Mouse (Mus musculus) liver, adult 2 months (tissue): ENCODE data around the gene Scaper. TPM values are rescaled to one million over a fixed set of nuclear protein-coding genes. Genes with fewer than 3 reads are reported as not detected.
A peak's percentile ranks its signal among the peaks of the same experiment; 100 is the strongest.

Source experiments
- DNase-seq: peaks from one replicate; pipeline ENCODE4 v3.0.0-alpha.2; 2011; ENCODE audit warnings: low read depth, low spot score; ENCODE audit errors: extremely low read depth
- H3K27ac ChIP-seq: fragments of 200-500 bp; replicated peaks from 2 replicates; pipeline ENCODE4 v1.5.1; 2012; ENCODE audit warnings: low read depth, mild to moderate bottlenecking, control low read depth, inconsistent platforms, low read length; ENCODE audit not compliant: insufficient read depth
- H3K27me3 ChIP-seq: fragments of 200-500 bp; 2 replicates; pipeline ENCODE4 v1.6.1; 2012; ENCODE audit warnings: mild to moderate bottlenecking, moderate library complexity, low read length, inconsistent platforms; ENCODE audit not compliant: control insufficient read depth, insufficient read depth
- H3K36me3 ChIP-seq: fragments of 200-500 bp; 2 replicates; pipeline ENCODE4 v1.6.1; 2012; ENCODE audit warnings: low read length, inconsistent platforms; ENCODE audit not compliant: control insufficient read depth, insufficient read depth
- H3K4me1 ChIP-seq: fragments of 200-500 bp; 2 replicates; pipeline ENCODE4 v1.6.1; 2011; ENCODE audit warnings: low read length; ENCODE audit not compliant: control insufficient read depth, insufficient read depth
- H3K4me3 ChIP-seq: fragments of 200-500 bp; 2 replicates; pipeline ENCODE4 v1.5.1; 2011; ENCODE audit warnings: low read depth, mild to moderate bottlenecking, control low read depth, low read length, moderate library complexity; ENCODE audit not compliant: insufficient read depth
- H3K79me2 ChIP-seq: fragments of 200-500 bp; 2 replicates; pipeline ENCODE4 v1.6.1; 2012; ENCODE audit warnings: inconsistent platforms, mild to moderate bottlenecking, low read length, moderate library complexity; ENCODE audit not compliant: control insufficient read depth, insufficient read depth
- H3K9ac ChIP-seq: fragments of 200-500 bp; 2 replicates; pipeline ENCODE4 v1.6.1; 2012; ENCODE audit warnings: low read depth, mild to moderate bottlenecking, control low read depth, inconsistent platforms, low read length
- CTCF ChIP-seq: fragments of 200-500 bp; IDR thresholded peaks from 2 replicates; pipeline ENCODE4 v1.5.1; 2011; ENCODE audit warnings: low read depth, low read length, control low read depth
- POLR2A ChIP-seq: fragments of 200-500 bp; IDR thresholded peaks from 2 replicates; pipeline ENCODE4 v1.6.1; 2011; ENCODE audit warnings: low read length, control low read depth; ENCODE audit not compliant: insufficient read depth; ENCODE audit errors: extremely low read depth
- WGBS: fragments of 180-500 bp; shearing (Covaris S2); methylation state at CpG from one replicate; pipeline ENCODE4 v1.1.7; 2018; 5-methylcytosine and 5-hydroxymethylcytosine counted together
- polyA plus RNA-seq: library from polyadenylated mRNA; depleted of rRNA; stranded (reverse); fragments of >200 nt; gene quantifications from 2 replicates; pipeline ENCODE4 v1.2.3, GENCODE M21; 2012; rRNA removed
- total RNA-seq: library from RNA; depleted of rRNA; stranded (reverse); fragments of >200 nt; gene quantifications from 2 replicates; pipeline ENCODE4 v1.2.3, GENCODE M21; 2014; rRNA removed

Scaper gene
- total RNA-seq (7.7 and 9.5 TPM in 2 replicates), polyA plus RNA-seq (1.2 and 1.4 TPM in 2 replicates)

- TF ChIP-seq POLR2A (0 out of 2 replicates have a peak, but pooled peaks have one; percentile 20), CTCF (peak; percentile 16; the same call in 1 of the 2 replicates)
- Histone ChIP-seq H3K36me3 (no peaks in the 10 kb centered on the region), H3K4me1 (peaks cover 6% of the 10 kb centered on the region), H3K4me3 (peak within 1 kb of the TSS; percentile 90), H3K79me2 (no peaks in the 10 kb centered on the region), H3K27ac (peak within 1 kb of the TSS; percentile 45), H3K27me3 (no peaks in the 10 kb centered on the region), H3K9ac (peak within 1 kb of the TSS; percentile 90)
- WGBS: under 1% methylated on average over 56 of the region's 60 CpGs
- DNase-seq: peak; percentile 84
These were observed at the start of gene Scaper for GRCm38 (mm10) chr9:55937664-55938617. Gene Scaper, minus strand, starts transcription at chr9:55938119.

GRCm38 (mm10) chr9:55946819-55947218 is 8.9 kb upstream of the Scaper start:
- peak; percentile 46 for DNase-seq
- Histone ChIP-seq H3K4me1 (no peaks in the 10 kb centered on the region), H3K27ac (no peak overlapping the region), H3K27me3 (no peaks in the 10 kb centered on the region), H3K36me3 (no peaks in the 10 kb centered on the region), H3K79me2 (no peaks in the 10 kb centered on the region), H3K9ac (no peak overlapping the region), H3K4me3 (no peak overlapping the region)
- TF ChIP-seq POLR2A (no peak), CTCF (no peak)
- 21% methylated on average over 1 of the region's 1 CpGs for WGBS

GRCm38 (mm10) chr9:55941356-55941755 is 3.4 kb upstream of the Scaper start:
- no peaks in the 10 kb centered on the region for H3K36me3 ChIP-seq
- H3K79me2 ChIP-seq: no peaks in the 10 kb centered on the region
- H3K4me3 ChIP-seq: no peak overlapping the region
- DNase-seq: no peak
- TF ChIP-seq POLR2A: no peak
- no peak for TF ChIP-seq CTCF
- H3K27me3 ChIP-seq: no peaks in the 10 kb centered on the region
- no peak overlapping the region for H3K27ac ChIP-seq
- H3K9ac ChIP-seq: no peak overlapping the region
- H3K4me1 ChIP-seq: peaks cover 6% of the 10 kb centered on the region

- no peak for DNase-seq
- Histone ChIP-seq H3K79me2 (no peaks in the 10 kb centered on the region), H3K36me3 (no peaks in the 10 kb centered on the region), H3K27ac (no peak overlapping the region), H3K27me3 (no peaks in the 10 kb centered on the region), H3K4me1 (peaks cover 6% of the 10 kb centered on the region), H3K4me3 (peak overlapping the region; percentile 90), H3K9ac (peak overlapping the region; percentile 39; the same call in 1 of the 2 replicates)
- TF ChIP-seq CTCF (no peak), POLR2A (no peak)
- WGBS: 46% methylated on average over 6 of the region's 6 CpGs
These were observed 683 bp upstream of the Scaper start for GRCm38 (mm10) chr9:55938618-55938985.

GRCm38 (mm10) chr9:55937224-55937663 is 675 bp downstream of the Scaper start:
- H3K4me1 ChIP-seq: peaks cover 6% of the 10 kb centered on the region
- peak overlapping the region; percentile 90 for H3K4me3 ChIP-seq
- WGBS: 45% methylated on average over 5 of the region's 5 CpGs
- no peak overlapping the region for H3K27ac ChIP-seq
- H3K36me3 ChIP-seq: no peaks in the 10 kb centered on the region
- no peak for TF ChIP-seq CTCF
- no peak for TF ChIP-seq POLR2A
- peak overlapping the region; percentile 90; the same call in 1 of the 2 replicates for H3K9ac ChIP-seq
- DNase-seq: peak; percentile 10
- H3K79me2 ChIP-seq: no peaks in the 10 kb centered on the region
- no peaks in the 10 kb centered on the region for H3K27me3 ChIP-seq
